Mouse (Mus musculus): ENCODE data around the gene Wfdc21.

- TF ChIP-seq CTCF (IDR thresholded peaks at IDR 0.05 in 2 of 3, conservative IDR thresholded peaks at IDR 0.05 in 1 of 3; ENCODE audit: control insufficient read depth in 1 of 3, insufficient read depth in 1 of 3, low read depth in 2 of 3, low read length in 3 of 3, poor library complexity in 1 of 3, severe bottlenecking in 1 of 3) (no peak), CHD2 (IDR thresholded peaks at IDR 0.05; ENCODE audit: low read length) (no peak), NRF1 (IDR thresholded peaks at IDR 0.05; ENCODE audit: insufficient read depth, low read depth, low read length, poor library complexity, severe bottlenecking) (no peak), POLR2A (IDR thresholded peaks at IDR 0.05; ENCODE audit: control insufficient read depth in 1 of 2, insufficient read depth in 1 of 2, low read depth in 1 of 2, low read length in 2 of 2, poor library complexity in 1 of 2) (no peak), NELFE (IDR thresholded peaks at IDR 0.05; ENCODE audit: low read depth, low read length) (no peak), ZC3H11A (IDR thresholded peaks at IDR 0.05; ENCODE audit: low read depth, low read length) (no peak), MXI1 (IDR thresholded peaks at IDR 0.05; ENCODE audit: low read depth, low read length) (no peak), BHLHE40 (IDR thresholded peaks at IDR 0.05; ENCODE audit: borderline replicate concordance, low read depth, low read length) (no peak), GATA1 (IDR thresholded peaks at IDR 0.05; ENCODE audit: low read depth, low read length) (no peak), EP300 (IDR thresholded peaks at IDR 0.05; ENCODE audit: low read depth in 1 of 2, low read length in 2 of 2) (no peak)
These were observed 45.7 kb downstream of the Wfdc21 start for GRCm38 (mm10) chr11:83792316-83792914.

All from MEL (cell line).